Mouse (Mus musculus): Measurements from ENCODE around the gene Sh2b3. TPM values are rescaled to one million over a fixed set of nuclear protein-coding genes. Genes with fewer than 3 reads are reported as not detected.

Gene Sh2b3
- total and polyA plus RNA-seq, 3 experiments, result 22.8 to 38.3 (median 35.4) TPM

DNA sequence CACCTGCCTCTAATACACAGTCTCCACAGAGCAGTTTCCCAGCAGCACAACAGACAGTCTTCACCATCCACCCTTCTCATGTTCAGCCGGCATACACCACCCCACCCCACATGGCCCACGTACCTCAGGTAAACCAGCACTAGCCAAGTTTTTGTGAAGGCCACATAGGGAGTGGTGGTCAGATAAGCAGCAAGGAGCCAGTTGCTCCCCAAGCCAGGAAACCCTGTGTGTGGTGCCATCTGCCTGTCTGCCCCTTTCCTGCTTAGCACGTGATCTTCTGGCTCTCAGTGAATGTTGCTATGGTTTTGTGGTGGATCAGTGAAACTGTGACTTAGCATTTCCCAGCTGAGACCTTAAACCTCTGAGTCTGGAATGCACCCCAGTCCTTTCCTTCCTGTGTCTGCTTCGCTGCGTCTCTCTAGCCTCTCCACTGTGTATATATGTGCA, 25.9 kb downstream of the Sh2b3 start:
- in situ Hi-C loops (cut with MboI; ENCODE audit: low pct_ligation_motif_present, low pct_unique_long_range_greater_than_20kb, low sequenced_read_pairs), result loop anchor here (5.0 kb wide), 1 partner anchor 36 kb away; the partner anchor contains the start of gene Pheta1

GRCm38 (mm10) chr5:121810331-121811151, 26.9 kb downstream of the Sh2b3 start:
- Histone ChIP-seq H3K9me3 (replicated peaks; ENCODE audit: low read length) (no peaks in the 10 kb centered on the region), H3K4me2 (ENCODE audit: insufficient read depth, low read depth, poor library complexity, severe bottlenecking) (no peak overlapping the region), H3K4me1 (ENCODE audit: control insufficient read depth in 1 of 2, insufficient read depth in 2 of 2) (peaks cover 13 to 20% of the 10 kb centered on the region in 2 experiments), H3K79me2 (replicated peaks; ENCODE audit: control insufficient read depth, extremely low read depth, insufficient read depth, poor library complexity, severe bottlenecking) (no peaks in the 10 kb centered on the region), H3K9ac (ENCODE audit: insufficient read depth, low read depth) (no peak overlapping the region), H3K27ac (ENCODE audit: insufficient read depth, low read depth) (no peak overlapping the region), H3K36me3 (replicated peaks in 1 of 2; ENCODE audit: control insufficient read depth in 1 of 2, insufficient read depth in 1 of 2, low read length in 1 of 2) (peaks cover 49 to 82% of the 10 kb centered on the region in 2 experiments), H3K4me3 (replicated peaks in 1 of 3; ENCODE audit: low read depth in 2 of 3, low read length in 2 of 3, poor library complexity in 1 of 3) (no peak overlapping the region), H3K27me3 (replicated peaks) (no peaks in the 10 kb centered on the region)
- in situ Hi-C loops (cut with MboI; ENCODE audit: low pct_ligation_motif_present, low pct_unique_long_range_greater_than_20kb, low sequenced_read_pairs) (loop anchor here (5.0 kb wide), 1 partner anchor 37 kb away; the partner anchor contains the start of gene Pheta1), dilution Hi-C loops (cut with MboI; ENCODE audit: extremely low pct_ligation_motif_present, extremely low pct_unique_long_range_greater_than_20kb, low sequenced_read_pairs) (no loop called here)
- no peak for TF ChIP-seq JUN (IDR thresholded peaks at IDR 0.05; ENCODE audit: insufficient read depth, low read depth, low read length)
- no peak for TF ChIP-seq ETS1 (conservative IDR thresholded peaks at IDR 0.05; ENCODE audit: low read depth, low read length)
- no peak for TF ChIP-seq POLR2AphosphoS2 (IDR thresholded peaks at IDR 0.05; ENCODE audit: low read depth, low read length)
- TF ChIP-seq PAX5 (IDR thresholded peaks at IDR 0.05; ENCODE audit: low read length), result no peak
- TF ChIP-seq POLR2A (IDR thresholded peaks at IDR 0.05; ENCODE audit: low read depth, low read length), result no peak
- no peak for TF ChIP-seq BHLHE40 (IDR thresholded peaks at IDR 0.05; ENCODE audit: low read depth, low read length)
- no peak for TF ChIP-seq HCFC1 (IDR thresholded peaks at IDR 0.05; ENCODE audit: low read depth, low read length)
- no peak for TF ChIP-seq CHD1 (IDR thresholded peaks at IDR 0.05; ENCODE audit: low read depth, low read length)
- TF ChIP-seq CHD2 (IDR thresholded peaks at IDR 0.05; ENCODE audit: low read length), result no peak
- no peak for TF ChIP-seq ELF1 (IDR thresholded peaks at IDR 0.05; ENCODE audit: low read depth, low read length)
- TF ChIP-seq ZNF384 (IDR thresholded peaks at IDR 0.05; ENCODE audit: low read depth, low read length), result no peak
- TF ChIP-seq MEF2A (IDR thresholded peaks at IDR 0.05; ENCODE audit: borderline replicate concordance, low read depth, low read length), result no peak
- no peak for TF ChIP-seq USF1 (IDR thresholded peaks at IDR 0.05; ENCODE audit: low read depth, low read length)
- TF ChIP-seq NRF1 (IDR thresholded peaks at IDR 0.05; ENCODE audit: low read depth, low read length), result no peak
- TF ChIP-seq KAT2A (IDR thresholded peaks at IDR 0.05; ENCODE audit: insufficient replicate concordance, low read length), result no peak
- no peak for TF ChIP-seq MAFK (IDR thresholded peaks at IDR 0.05; ENCODE audit: insufficient replicate concordance, low read length)
- no peak for TF ChIP-seq MYC (IDR thresholded peaks at IDR 0.05; ENCODE audit: low read depth, low read length)
- DNase-seq (ENCODE audit: extremely low read depth), result no peak

More for the DNA sequence above, 25.9 kb downstream of the Sh2b3 start:
- Histone ChIP-seq H3K9ac (ENCODE audit: insufficient read depth, low read depth) (no peak overlapping the region), H3K4me1 (ENCODE audit: control insufficient read depth in 1 of 2, insufficient read depth in 2 of 2) (peaks cover 13 to 20% of the 10 kb centered on the region in 2 experiments), H3K9me3 (replicated peaks; ENCODE audit: low read length) (no peaks in the 10 kb centered on the region), H3K79me2 (replicated peaks; ENCODE audit: control insufficient read depth, extremely low read depth, insufficient read depth, poor library complexity, severe bottlenecking) (no peaks in the 10 kb centered on the region), H3K27me3 (replicated peaks) (no peaks in the 10 kb centered on the region), H3K4me2 (ENCODE audit: insufficient read depth, low read depth, poor library complexity, severe bottlenecking) (no peak overlapping the region), H3K27ac (ENCODE audit: insufficient read depth, low read depth) (no peak overlapping the region), H3K4me3 (replicated peaks in 1 of 3; ENCODE audit: low read depth in 2 of 3, low read length in 2 of 3, poor library complexity in 1 of 3) (no peak overlapping the region), H3K36me3 (replicated peaks in 1 of 2; ENCODE audit: control insufficient read depth in 1 of 2, insufficient read depth in 1 of 2, low read length in 1 of 2) (peaks cover 58 to 86% of the 10 kb centered on the region in 2 experiments)
- TF ChIP-seq RAD21 (IDR thresholded peaks at IDR 0.05; ENCODE audit: low read depth, low read length), result no peak
- dilution Hi-C loops (cut with MboI; ENCODE audit: extremely low pct_ligation_motif_present, extremely low pct_unique_long_range_greater_than_20kb, low sequenced_read_pairs), result no loop called here
- DNase-seq (ENCODE audit: extremely low read depth), result no peak
